Mouse (Mus musculus) adrenal gland (tissue): ENCODE results near the gene Fbn1.

Experiments used
- intact Hi-C: fragments of 180-260 bp; cut with DNase I; formaldehyde crosslinking; loops from one replicate; pipeline ENCODE4 v1.15.1; 2025

The Fbn1 gene

DNA sequence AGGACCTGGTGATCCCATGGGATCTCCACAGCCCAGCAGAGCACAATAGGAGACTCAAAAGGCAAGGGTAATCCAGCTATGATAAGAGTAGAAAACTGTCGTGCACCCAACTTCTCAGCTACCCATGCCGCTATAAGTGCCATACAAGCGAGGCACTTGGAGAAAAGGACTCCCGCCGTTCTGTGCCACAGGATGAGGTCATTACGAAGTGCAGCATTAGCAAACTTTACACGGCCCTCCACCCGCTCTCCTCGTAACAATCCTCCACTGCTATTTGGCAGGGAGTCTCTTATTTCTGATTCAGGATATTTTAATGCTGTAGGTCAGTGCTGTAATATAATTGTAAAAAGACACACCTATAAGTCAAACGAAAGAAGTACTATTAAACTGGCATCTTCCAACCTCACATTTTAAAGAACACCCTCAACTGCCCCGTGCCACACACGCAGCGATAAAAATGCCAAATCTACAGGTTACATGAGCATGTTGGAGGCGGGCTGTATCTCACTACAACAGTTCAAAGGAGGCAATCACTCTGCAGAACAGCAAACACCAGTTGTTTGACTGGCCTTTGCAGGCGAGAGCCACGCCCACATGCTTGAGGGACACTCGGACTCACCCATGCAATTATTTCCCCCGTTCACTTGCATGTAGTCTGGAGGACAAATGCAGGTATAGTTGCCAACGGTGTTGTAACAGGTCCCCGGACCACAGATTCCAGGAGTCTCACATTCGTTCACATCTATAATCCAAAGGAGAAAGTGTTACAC lies 165.4 kb downstream of the Fbn1 start:
- intact Hi-C loops: no loop called here

GRCm38 (mm10) chr2:125340381-125340780 lies 167.4 kb downstream of the Fbn1 start:
- intact Hi-C loops: no loop called here

DNA sequence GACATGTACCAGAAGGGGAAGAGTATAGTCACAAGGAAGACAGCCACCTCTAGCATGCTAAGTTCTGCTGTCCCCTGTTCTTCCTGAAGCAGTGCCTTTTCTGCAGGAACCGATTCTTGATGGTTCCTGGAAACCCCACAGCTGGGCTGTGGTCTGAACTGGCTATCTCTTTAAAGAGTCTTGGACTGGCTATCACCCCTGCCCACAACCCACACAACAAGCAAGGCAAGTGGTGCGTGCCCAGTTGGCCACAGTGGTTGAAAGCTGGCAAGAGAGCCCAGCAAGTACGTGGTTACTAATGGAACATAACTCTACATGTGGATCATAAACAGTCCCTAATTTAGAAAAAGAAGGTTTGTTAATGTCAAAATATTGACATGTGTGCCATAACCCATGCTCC lies 170.6 kb downstream of the Fbn1 start:
- intact Hi-C loops: loop anchor here (10.0 kb wide), 1 partner anchor 268 kb away; no protein-coding TSS in a partner anchor

GRCm38 (mm10) chr2:125335206-125335605 lies 172.6 kb downstream of the Fbn1 start:
- intact Hi-C loops: loop anchor here (10.0 kb wide), 1 partner anchor 270 kb away; no protein-coding TSS in a partner anchor

DNA sequence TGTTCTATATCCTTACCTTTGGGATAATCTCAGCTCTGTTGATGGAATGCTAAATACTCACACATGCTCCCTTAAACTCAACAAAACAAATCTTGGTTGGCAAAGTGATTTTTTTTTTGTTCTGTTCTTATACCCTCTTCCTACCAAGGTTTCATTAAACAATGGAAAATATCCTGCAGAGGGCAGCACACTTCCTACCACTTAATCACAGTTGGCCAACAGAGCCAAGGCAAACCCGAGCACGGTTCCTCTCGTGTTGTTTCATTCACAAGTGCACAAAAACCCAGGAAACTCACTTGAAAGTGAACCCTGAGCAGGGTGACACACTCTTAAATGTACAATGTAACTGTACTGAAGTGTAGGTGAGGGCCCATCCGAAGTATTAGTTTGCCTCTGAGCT lies 173.6 kb downstream of the Fbn1 start:
- intact Hi-C loops: loop anchor here (10.0 kb wide), 1 partner anchor 271 kb away; no protein-coding TSS in a partner anchor

GRCm38 (mm10) chr2:125331581-125331980 lies 176.2 kb downstream of the Fbn1 start:
- intact Hi-C loops: loop anchor here (10.0 kb wide), 1 partner anchor 273 kb away; no protein-coding TSS in a partner anchor

DNA sequence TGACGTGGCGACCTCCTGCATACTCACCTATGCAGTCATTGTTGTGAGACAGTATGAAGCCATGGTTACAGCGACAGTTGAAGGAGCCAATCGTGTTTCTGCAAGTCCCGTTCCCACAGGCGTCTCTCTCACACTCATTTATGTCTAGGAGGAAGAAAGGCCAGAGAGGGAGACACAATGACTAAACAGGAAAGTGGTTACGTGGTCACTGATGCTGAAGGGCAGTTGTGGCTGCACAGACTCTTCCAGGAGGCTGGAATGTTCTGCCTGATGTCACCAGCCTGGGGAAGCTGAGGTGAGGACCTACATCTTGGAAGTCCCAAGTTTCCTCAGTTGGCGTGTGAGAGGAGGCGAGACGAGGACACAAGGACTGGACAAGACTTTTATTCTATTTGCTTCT lies 177.3 kb downstream of the Fbn1 start:
- intact Hi-C loops: loop anchor here (10.0 kb wide), 1 partner anchor 274 kb away; no protein-coding TSS in a partner anchor

DNA sequence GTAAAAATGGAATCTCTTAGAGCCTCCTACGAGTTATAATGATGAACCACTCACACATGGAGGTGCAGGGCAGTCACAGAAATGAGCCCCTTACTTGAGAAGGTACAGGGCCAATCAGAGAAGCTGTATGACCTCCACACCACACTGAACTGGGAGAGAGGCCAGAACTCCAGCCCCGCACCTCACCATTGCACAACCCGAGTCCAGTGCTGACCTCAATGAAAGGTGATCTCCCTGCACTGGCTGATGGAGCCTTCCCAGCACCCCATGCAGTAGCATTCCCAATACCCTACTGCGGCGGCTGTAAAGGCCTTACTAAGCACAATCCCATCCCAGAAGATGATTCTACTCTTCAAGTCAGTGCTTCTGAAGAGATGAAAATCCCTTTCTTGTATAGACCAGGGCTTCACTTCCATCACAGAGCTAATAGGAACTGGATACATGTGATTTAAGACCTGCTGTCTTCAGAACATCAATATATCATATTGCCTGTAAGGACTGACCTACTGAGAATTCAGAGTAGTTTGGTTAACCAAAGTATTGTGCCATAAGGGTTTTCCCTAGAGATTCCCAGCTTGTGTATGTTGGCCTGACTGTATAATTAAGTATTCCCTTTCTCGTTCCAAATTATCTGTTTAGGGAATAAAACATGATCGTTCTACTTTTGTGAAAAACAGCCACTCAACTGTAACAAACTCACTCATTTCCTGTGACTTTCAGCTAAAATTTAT lies 182.5 kb downstream of the Fbn1 start:
- intact Hi-C loops: no loop called here

DNA sequence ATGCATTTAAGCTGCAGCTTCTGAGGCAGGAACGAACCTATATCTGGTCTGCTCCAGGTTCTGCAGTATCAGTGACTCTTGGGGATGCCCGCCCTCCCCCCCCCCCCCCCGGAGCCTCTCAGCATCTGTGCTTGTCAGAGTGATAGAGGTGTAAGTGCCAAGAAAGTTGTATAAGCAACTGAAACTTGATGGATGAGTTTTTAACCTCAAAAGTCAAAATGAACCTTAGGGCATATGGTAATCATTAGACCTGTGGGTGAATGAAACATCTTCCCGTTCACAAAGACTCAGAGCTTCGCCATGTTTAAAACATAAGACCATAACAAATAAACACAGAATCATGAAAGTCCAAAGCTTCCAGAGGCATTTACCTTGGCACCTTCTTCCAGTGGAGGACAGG lies 183.3 kb downstream of the Fbn1 start:
- intact Hi-C loops: no loop called here

DNA sequence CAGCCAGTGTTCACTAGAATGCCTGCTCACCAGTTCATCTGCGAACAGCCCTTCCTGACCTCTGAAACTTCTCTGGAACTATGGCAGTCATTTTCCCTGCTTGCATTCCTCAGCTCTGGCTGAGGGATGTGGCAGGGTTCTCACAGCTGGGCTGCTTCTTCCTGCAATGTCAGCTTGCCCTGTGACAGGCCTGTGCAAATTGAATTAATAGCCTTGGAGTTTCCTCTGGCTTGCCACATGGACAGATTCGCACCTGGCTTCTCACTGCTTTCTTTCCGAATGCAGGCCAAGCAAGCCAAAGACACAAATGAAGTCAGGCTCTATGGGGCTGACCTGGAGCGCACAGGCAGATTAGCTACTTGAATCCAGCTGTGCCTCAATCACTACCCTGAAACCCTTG lies 184.4 kb downstream of the Fbn1 start:
- intact Hi-C loops: no loop called here

- intact Hi-C loops: no loop called here
Measured at GRCm38 (mm10) chr2:125322581-125322980, 185.2 kb downstream of the Fbn1 start.

GRCm38 (mm10) chr2:125321071-125321470 lies 186.7 kb downstream of the Fbn1 start:
- intact Hi-C loops: no loop called here

- intact Hi-C loops: no loop called here
Measured at GRCm38 (mm10) chr2:125319651-125320050, 188.1 kb downstream of the Fbn1 start.

- intact Hi-C loops: no loop called here
Measured at GRCm38 (mm10) chr2:125318371-125319061, 189.3 kb downstream of the Fbn1 start.

- intact Hi-C loops: no loop called here
Measured at GRCm38 (mm10) chr2:125315203-125315602, 192.6 kb downstream of the Fbn1 start.

- intact Hi-C loops: no loop called here
Measured at GRCm38 (mm10) chr2:125314169-125314925, 193.4 kb downstream of the Fbn1 start.

DNA sequence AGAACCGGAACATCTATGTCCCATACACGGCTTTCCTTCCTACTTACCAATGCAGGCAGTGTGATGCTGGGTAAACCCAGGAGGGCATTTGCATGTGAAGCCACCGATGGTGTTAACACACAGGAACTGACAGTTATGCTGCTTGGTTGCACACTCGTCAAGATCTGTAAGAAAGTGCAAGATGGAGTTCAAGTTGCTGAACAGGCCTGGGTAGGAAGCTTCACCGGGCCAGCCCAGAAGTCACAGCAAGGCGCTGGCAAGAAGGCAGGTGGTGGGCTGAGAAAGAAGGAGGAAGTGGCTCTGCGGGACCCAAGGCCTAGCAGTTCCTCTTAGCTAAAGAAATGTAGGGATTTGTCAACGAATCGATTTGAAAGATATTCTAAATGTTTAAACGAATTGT lies 198.1 kb downstream of the Fbn1 start:
- intact Hi-C loops: no loop called here

GRCm38 (mm10) chr2:125305671-125306070 lies 202.1 kb downstream of the Fbn1 start:
- intact Hi-C loops: no loop called here

DNA sequence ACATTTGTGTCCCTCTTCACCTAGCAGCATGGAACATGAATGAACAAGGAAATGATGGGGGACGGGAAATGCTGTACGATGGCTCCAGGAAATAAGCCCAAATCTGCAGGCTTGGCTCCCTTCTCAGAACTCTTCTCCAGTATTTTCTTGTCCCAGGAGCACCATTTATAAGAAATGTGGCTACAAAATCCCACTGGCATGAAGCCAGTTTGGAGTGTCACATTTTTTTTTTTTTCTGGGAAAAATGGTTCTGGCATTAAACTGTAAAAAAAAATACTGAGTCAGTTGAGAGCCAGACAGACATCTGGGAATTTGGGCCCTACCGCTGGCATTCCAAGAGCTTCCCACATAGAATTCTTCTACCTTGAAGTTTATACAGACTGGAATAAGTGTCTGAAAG lies 203.0 kb downstream of the Fbn1 start:
- intact Hi-C loops: no loop called here

DNA sequence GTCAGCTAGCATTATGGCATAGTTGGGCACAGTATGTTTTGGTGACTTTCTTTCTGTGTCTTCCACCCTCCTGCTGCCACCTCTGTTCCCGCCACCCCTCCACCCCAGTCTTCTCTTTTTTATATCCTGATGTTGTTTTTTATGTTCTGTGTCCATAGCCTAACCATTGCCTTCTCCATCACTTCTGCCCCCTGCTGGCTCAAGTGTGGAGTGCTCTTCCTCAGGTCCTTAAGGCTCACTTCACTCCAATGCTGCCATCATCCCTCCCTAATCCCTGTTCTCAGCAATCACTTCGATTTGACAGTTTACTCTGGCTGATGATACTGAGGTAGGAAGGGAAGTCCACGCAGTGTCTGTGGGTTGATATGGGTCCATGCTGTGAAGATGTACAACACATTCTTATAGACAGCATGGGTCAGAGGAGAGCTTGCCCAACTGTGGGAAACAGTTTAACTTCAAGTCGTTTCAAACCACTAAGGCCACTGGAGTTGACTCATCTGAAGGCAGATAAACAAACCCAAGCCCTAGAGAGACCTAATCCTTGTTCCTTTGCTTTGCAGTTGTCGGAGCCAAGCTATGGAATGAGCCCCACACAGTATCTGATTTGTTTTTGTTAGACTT lies 203.9 kb downstream of the Fbn1 start:
- intact Hi-C loops: no loop called here

DNA sequence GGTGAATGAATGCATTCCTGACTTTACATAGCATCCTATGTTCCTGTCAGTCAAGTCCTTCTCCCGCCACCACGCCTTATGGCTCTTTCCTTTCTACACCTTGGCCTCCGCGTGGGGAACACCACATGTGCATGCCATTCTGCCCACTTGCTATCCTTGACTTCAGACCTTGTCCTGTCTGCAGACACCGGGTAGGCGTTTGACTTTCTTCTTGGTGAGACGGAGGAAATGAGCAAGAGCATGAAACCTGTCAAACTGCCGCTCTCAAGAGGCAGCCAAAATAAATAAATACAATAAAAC lies 205.2 kb downstream of the Fbn1 start:
- intact Hi-C loops: no loop called here
